In genomic region chr17:15774565-15775215, GRCm38 (mm10) we compare ENCODE assay signal across 22 mouse cellular contexts. TPM values are rescaled to one million over a fixed set of nuclear protein-coding genes. Genes with fewer than 3 reads are reported as not detected.
DNase-seq lines count a peak whose midpoint lies in the region; ATAC-seq and TF ChIP-seq lines count a peak whose summit lies in the region.
"Had no signal": no experiment of that assay in that cellular context is flagged by ENCODE, and none has a peak within 500 bp of the region (broad histone marks: within the 10 kb centered on the region; RNA-seq: fewer than 3 reads in every experiment).

No protein-coding gene starts in this region.

- peaks cover 18% of the 10 kb centered on the region for H3K36me3 ChIP-seq in heart, embryonic 12.5 days
- peaks cover 20% of the 10 kb centered on the region for H3K36me3 ChIP-seq in liver, embryonic 12.5 days
- peaks cover 5% of the 10 kb centered on the region; the same call in 1 of the 2 replicates for H3K36me3 ChIP-seq in splenic B cell, adult 2 months (ENCODE audit: control insufficient read depth, insufficient read depth, low read length, poor library complexity, severe bottlenecking)
- peaks cover 2% of the 10 kb centered on the region; the same call in 1 of the 2 replicates for H3K36me3 ChIP-seq in kidney, adult 2 months (ENCODE audit: control insufficient read depth, insufficient read depth, low read length)

- DNase-seq in heart, adult 11 months, result peak; percentile 88
- peak; percentile 19 to 23 for DNase-seq in spleen, postnatal 36 days (ENCODE audit: low spot score in 2 of 2)
- DNase-seq in spleen, postnatal 10 days (ENCODE audit: low spot score in 2 of 2), result no peak
- DNase-seq in splenic B cell, adult 2 months (ENCODE audit: low read depth, low spot score), result peak; percentile 14
- no peak for DNase-seq in kidney, adult 2 months
- DNase-seq in layer of hippocampus, adult 8-10 months (ENCODE audit: low spot score in 2 of 2), result no peak
- DNase-seq: adrenal gland, postnatal 25 days; cerebellum, adult 9-11 months; embryo, embryonic 11 days; heart, adult 18-20 months; kidney, adult 9 months; right cerebral cortex, adult 18-20 months; thymus, postnatal 14 days had no signal

- TF ChIP-seq POLR2A in kidney, adult 2 months (IDR thresholded peaks at IDR 0.05; ENCODE audit: low read depth, low read length), result no peak

- no peak overlapping the region for H3K27ac ChIP-seq in heart, embryonic 12.5 days (ENCODE audit: poor library complexity, severe bottlenecking)
- no peak overlapping the region for H3K27ac ChIP-seq in liver, embryonic 12.5 days
- no peak overlapping the region for H3K27ac ChIP-seq in kidney, adult 2 months (ENCODE audit: insufficient read depth, low read depth, low read length)
- H3K27ac ChIP-seq: embryonic facial prominence, embryonic 15.5 days; forebrain, embryonic 12.5 days; limb, embryonic 13.5 days; midbrain, embryonic 12.5 days had no signal

- no peaks in the 10 kb centered on the region for H3K27me3 ChIP-seq in heart, embryonic 12.5 days (replicated peaks)
- no peaks in the 10 kb centered on the region for H3K27me3 ChIP-seq in liver, embryonic 12.5 days (replicated peaks)
- H3K27me3 ChIP-seq in splenic B cell, adult 2 months (ENCODE audit: control insufficient read depth, insufficient read depth, low read length, poor library complexity, severe bottlenecking), result no peaks in the 10 kb centered on the region
- no peaks in the 10 kb centered on the region for H3K27me3 ChIP-seq in kidney, adult 2 months (replicated peaks; ENCODE audit: control insufficient read depth, insufficient read depth, low read length)
- H3K27me3 ChIP-seq: embryonic facial prominence, embryonic 15.5 days; forebrain, embryonic 12.5 days; limb, embryonic 13.5 days; midbrain, embryonic 12.5 days; Patski had no signal

- peaks cover 4% of the 10 kb centered on the region; the same call in 1 of the 2 replicates for H3K4me1 ChIP-seq in heart, embryonic 12.5 days (replicated peaks)
- H3K4me1 ChIP-seq in liver, embryonic 12.5 days, result no peaks in the 10 kb centered on the region
- H3K4me1 ChIP-seq in kidney, adult 2 months (ENCODE audit: control insufficient read depth, insufficient read depth, low read length), result no peaks in the 10 kb centered on the region
- H3K4me1 ChIP-seq: embryonic facial prominence, embryonic 15.5 days; forebrain, embryonic 12.5 days; limb, embryonic 13.5 days; midbrain, embryonic 12.5 days had no signal

- H3K9ac ChIP-seq in heart, embryonic 12.5 days, result no peak overlapping the region
- no peak overlapping the region for H3K9ac ChIP-seq in liver, embryonic 12.5 days
- H3K9ac ChIP-seq: embryonic facial prominence, embryonic 15.5 days; forebrain, embryonic 12.5 days; limb, embryonic 13.5 days; midbrain, embryonic 12.5 days had no signal

- H3K4me3 ChIP-seq in heart, embryonic 12.5 days, result no peak overlapping the region
- H3K4me3 ChIP-seq in liver, embryonic 12.5 days, result no peak overlapping the region
- H3K4me3 ChIP-seq in kidney, adult 2 months (ENCODE audit: insufficient read depth, low read depth, low read length), result no peak overlapping the region
- H3K4me3 ChIP-seq: embryonic facial prominence, embryonic 15.5 days; forebrain, embryonic 12.5 days; limb, embryonic 13.5 days; midbrain, embryonic 12.5 days had no signal

- WGBS in heart, embryonic 12.5 days, result 78% methylated on average over 5 of the region's 5 CpGs
- 68% methylated on average over 5 of the region's 5 CpGs for WGBS in liver, embryonic 12.5 days (ENCODE audit: insufficient replicate concordance)
- WGBS in kidney, adult 2 months, result 76% methylated on average over 5 of the region's 5 CpGs

- H3K4me2 ChIP-seq in heart, embryonic 12.5 days, result no peak overlapping the region
- H3K4me2 ChIP-seq in liver, embryonic 12.5 days, result no peak overlapping the region
- H3K4me2 ChIP-seq: embryonic facial prominence, embryonic 15.5 days; forebrain, embryonic 12.5 days; limb, embryonic 13.5 days; midbrain, embryonic 12.5 days had no signal

- ATAC-seq in heart, embryonic 12.5 days (ENCODE audit: insufficient number of reproducible peaks, low FRiP score), result no peak
- ATAC-seq in liver, embryonic 12.5 days, result 0 out of 2 replicates have a peak, but pooled peaks have one; percentile 13
- ATAC-seq: inflammation-experienced regulatory T-cells, adult 6 months; lung, postnatal 0 days; Patski had no signal

- no peaks in the 10 kb centered on the region for H3K9me3 ChIP-seq in heart, embryonic 12.5 days (replicated peaks)
- H3K9me3 ChIP-seq in liver, embryonic 12.5 days (replicated peaks), result no peaks in the 10 kb centered on the region
- H3K9me3 ChIP-seq: embryonic facial prominence, embryonic 15.5 days; forebrain, embryonic 12.5 days; limb, embryonic 13.5 days; midbrain, embryonic 12.5 days had no signal

- TF ChIP-seq CTCF in kidney, adult 2 months (conservative IDR thresholded peaks at IDR 0.05; ENCODE audit: insufficient read depth, insufficient read length, low read depth, low read length), result no peak

RNA-seq across cellular contexts. Expression of gene Rgmb, which starts 56.1 kb away (rescaled TPM):
- polyA plus RNA-seq in heart, embryonic 12.5 days (2016; fragmentation: Nextera tagmentation; extraction: Ambion mirVana), result 13.8 and 15.6 TPM in 2 replicates
- polyA plus RNA-seq in liver, embryonic 12.5 days (2016; fragmentation: Nextera tagmentation; extraction: Ambion mirVana), result 2.7 and 3.1 TPM in 2 replicates
- 13.8 and 16.2 TPM in 2 replicates for polyA plus RNA-seq in kidney, adult 2 months (2012; rRNA removed)
- total RNA-seq in layer of hippocampus, adult 8-10 months (2022), result 10 to 100 TPM; 71.9 to 79.8 (median 75.3) TPM

Comparison
In these comparisons a context has a peak if more than half of its experiments do, and no peak if none do; other contexts are left out.
1. DNase-seq: peak in heart, adult 11 months (single experiment), spleen, postnatal 36 days (2 of 2) and splenic B cell, adult 2 months (single experiment); none in spleen, postnatal 10 days (0 of 2), kidney, adult 2 months (single experiment) and layer of hippocampus, adult 8-10 months (0 of 2).